Mouse (Mus musculus): ENCODE data around the gene Arhgap17.

- TF ChIP-seq CTCF (IDR thresholded peaks at IDR 0.05; ENCODE audit: low read depth): no peak
- TF ChIP-seq EP300 (IDR thresholded peaks at IDR 0.05; ENCODE audit: low read depth): no peak
Observed at GRCm38 (mm10) chr7:123238621-123239020, 131.1 kb downstream of the Arhgap17 start.

Measured in liver, postnatal 0 days (tissue).